Mouse (Mus musculus) forebrain, embryonic 11.5 days (tissue): ENCODE results near the gene Col4a2. TPM values are rescaled to one million over a fixed set of nuclear protein-coding genes. Genes with fewer than 3 reads are reported as not detected.

ENCODE experiments used
- ATAC-seq: fragments of 200-750 bp; cut with Nextera tagmentation; replicated peaks from 2 replicates; pipeline ENCODE4 v1.8.0; 2017; ENCODE audit warnings: moderate TSS enrichment; ENCODE audit not compliant: low FRiP score
- DNase-seq: peaks from one replicate; pipeline ENCODE4 v3.0.0-alpha.2; 2017; ENCODE audit warnings: low spot score
- H3K27ac ChIP-seq: fragments of 300-500 bp; sonication (generic); 2 replicates; pipeline ENCODE4 v1.5.1; 2014; ENCODE audit warnings: low read depth, low read length
- H3K27me3 ChIP-seq: fragments of 300-500 bp; sonication (generic); 2 replicates; pipeline ENCODE4 v1.6.1; 2014; ENCODE audit warnings: mild to moderate bottlenecking, low read length, mixed read lengths; ENCODE audit not compliant: control insufficient read depth, insufficient read depth
- H3K36me3 ChIP-seq: fragments of 300-500 bp; sonication (generic); 2 replicates; pipeline ENCODE4 v1.6.1; 2014; ENCODE audit warnings: mild to moderate bottlenecking, low read length, moderate library complexity, mixed read lengths; ENCODE audit not compliant: control insufficient read depth, insufficient read depth
- H3K4me1 ChIP-seq: fragments of 300-500 bp; sonication (generic); replicated peaks from 2 replicates; pipeline ENCODE4 v1.6.1; 2014; ENCODE audit warnings: low read length, mixed read lengths; ENCODE audit not compliant: control insufficient read depth, insufficient read depth
- H3K4me2 ChIP-seq: fragments of 300-500 bp; sonication (generic); 2 replicates; pipeline ENCODE4 v1.6.1; 2014; ENCODE audit warnings: low read depth, mild to moderate bottlenecking, low read length, moderate library complexity, mixed read lengths; ENCODE audit not compliant: severe bottlenecking
- H3K4me3 ChIP-seq: fragments of 300-500 bp; sonication (generic); 2 replicates; pipeline ENCODE4 v1.5.1; 2014; ENCODE audit warnings: low read depth, low read length
- H3K9ac ChIP-seq: fragments of 300-500 bp; sonication (generic); 2 replicates; pipeline ENCODE4 v1.6.1; 2014; ENCODE audit warnings: low read length
- H3K9me3 ChIP-seq: fragments of 300-500 bp; sonication (generic); 2 replicates; pipeline ENCODE4 v1.6.1; 2016; ENCODE audit warnings: low read length, mixed read lengths; ENCODE audit not compliant: control insufficient read depth
- WGBS: fragments of 180-500 bp; shearing (Covaris S2); extraction: QIAGEN DNeasy Blood & Tissue Kit; methylation state at CpG from one replicate; pipeline ENCODE4 v1.1.7; 2014; 5-methylcytosine and 5-hydroxymethylcytosine counted together
- polyA plus RNA-seq: library from polyadenylated mRNA; unstranded; fragments of >200 nt; fragmentation: Nextera tagmentation; extraction: Ambion mirVana; gene quantifications from 2 replicates; pipeline ENCODE4 v1.2.1, GENCODE M21; 2014

Col4a2 gene
- polyA plus RNA-seq, 1 experiment from 2014 or later = 45.4 TPM

GRCm38 (mm10) chr8:11324801-11325395 is 12.3 kb downstream of the Col4a2 start:
- Histone ChIP-seq H3K9me3 (no peaks in the 10 kb centered on the region), H3K4me3 (no peak overlapping the region), H3K27me3 (no peaks in the 10 kb centered on the region), H3K4me2 (no peak overlapping the region), H3K9ac (no peak overlapping the region), H3K36me3 (no peaks in the 10 kb centered on the region), H3K4me1 (no peaks in the 10 kb centered on the region), H3K27ac (no peak overlapping the region)
- WGBS = 76% methylated on average over 6 of the region's 6 CpGs
- no peak for DNase-seq
- ATAC-seq = no peak

GRCm38 (mm10) chr8:11327298-11327697 is 14.7 kb downstream of the Col4a2 start:
- ATAC-seq (no peak), DNase-seq (no peak)
- no peaks in the 10 kb centered on the region for H3K9me3 ChIP-seq
- no peaks in the 10 kb centered on the region for H3K36me3 ChIP-seq
- no peak overlapping the region for H3K4me3 ChIP-seq
- H3K27ac ChIP-seq = no peak overlapping the region
- no peak overlapping the region for H3K4me2 ChIP-seq
- WGBS = 58% methylated on average over 4 of the region's 4 CpGs
- H3K27me3 ChIP-seq = no peaks in the 10 kb centered on the region
- no peaks in the 10 kb centered on the region for H3K4me1 ChIP-seq
- no peak overlapping the region for H3K9ac ChIP-seq

GRCm38 (mm10) chr8:11327722-11328417 is 15.3 kb downstream of the Col4a2 start:
- 50% methylated on average over 5 of the region's 5 CpGs for WGBS
- Histone ChIP-seq H3K4me2 (no peak overlapping the region), H3K4me3 (no peak overlapping the region), H3K9me3 (no peaks in the 10 kb centered on the region), H3K4me1 (no peaks in the 10 kb centered on the region), H3K9ac (no peak overlapping the region), H3K36me3 (no peaks in the 10 kb centered on the region), H3K27ac (no peak overlapping the region), H3K27me3 (no peaks in the 10 kb centered on the region)
- DNase-seq = no peak
- ATAC-seq = no peak

- H3K27me3 ChIP-seq = no peaks in the 10 kb centered on the region
- H3K27ac ChIP-seq = no peak overlapping the region
- no peak overlapping the region for H3K4me2 ChIP-seq
- H3K9ac ChIP-seq = no peak overlapping the region
- no peak overlapping the region for H3K4me3 ChIP-seq
- DNase-seq (no peak), ATAC-seq (no peak)
- no peaks in the 10 kb centered on the region for H3K36me3 ChIP-seq
- WGBS = 78% methylated on average over 4 of the region's 4 CpGs
- H3K9me3 ChIP-seq = no peaks in the 10 kb centered on the region
- no peaks in the 10 kb centered on the region for H3K4me1 ChIP-seq
Observed at GRCm38 (mm10) chr8:11331561-11331960, 19.0 kb downstream of the Col4a2 start.

GRCm38 (mm10) chr8:11333746-11334145 is 21.1 kb downstream of the Col4a2 start:
- Histone ChIP-seq H3K36me3 (no peaks in the 10 kb centered on the region), H3K4me3 (no peak overlapping the region), H3K4me2 (no peak overlapping the region), H3K27ac (no peak overlapping the region), H3K9me3 (no peaks in the 10 kb centered on the region), H3K4me1 (no peaks in the 10 kb centered on the region), H3K27me3 (no peaks in the 10 kb centered on the region), H3K9ac (no peak overlapping the region)
- no peak for DNase-seq
- 84% methylated on average over 6 of the region's 6 CpGs for WGBS
- ATAC-seq = no peak

- Histone ChIP-seq H3K36me3 (no peaks in the 10 kb centered on the region), H3K4me3 (no peak overlapping the region), H3K27me3 (no peaks in the 10 kb centered on the region), H3K27ac (no peak overlapping the region), H3K9ac (no peak overlapping the region), H3K9me3 (no peaks in the 10 kb centered on the region), H3K4me2 (no peak overlapping the region), H3K4me1 (no peaks in the 10 kb centered on the region)
- DNase-seq (no peak), ATAC-seq (no peak)
- WGBS = 93% methylated on average over 3 of the region's 3 CpGs
Observed at GRCm38 (mm10) chr8:11334493-11334892, 21.9 kb downstream of the Col4a2 start.

- DNase-seq (no peak), ATAC-seq (no peak)
- no peaks in the 10 kb centered on the region for H3K4me1 ChIP-seq
- no peaks in the 10 kb centered on the region for H3K36me3 ChIP-seq
- H3K9ac ChIP-seq = no peak overlapping the region
- H3K27me3 ChIP-seq = no peaks in the 10 kb centered on the region
- WGBS = 93% methylated on average over 4 of the region's 4 CpGs
- H3K9me3 ChIP-seq = no peaks in the 10 kb centered on the region
- no peak overlapping the region for H3K4me3 ChIP-seq
- no peak overlapping the region for H3K4me2 ChIP-seq
- no peak overlapping the region for H3K27ac ChIP-seq
Observed at GRCm38 (mm10) chr8:11335238-11335637, 22.6 kb downstream of the Col4a2 start.

GRCm38 (mm10) chr8:11336346-11336745 is 23.7 kb downstream of the Col4a2 start:
- Histone ChIP-seq H3K9me3 (no peaks in the 10 kb centered on the region), H3K27ac (no peak overlapping the region), H3K27me3 (no peaks in the 10 kb centered on the region), H3K4me2 (no peak overlapping the region), H3K4me1 (no peaks in the 10 kb centered on the region), H3K4me3 (no peak overlapping the region), H3K9ac (no peak overlapping the region), H3K36me3 (no peaks in the 10 kb centered on the region)
- DNase-seq (no peak), ATAC-seq (no peak)
- 77% methylated on average over 5 of the region's 5 CpGs for WGBS

- Histone ChIP-seq H3K9me3 (no peaks in the 10 kb centered on the region), H3K27me3 (no peaks in the 10 kb centered on the region), H3K4me3 (no peak overlapping the region), H3K27ac (no peak overlapping the region), H3K4me1 (no peaks in the 10 kb centered on the region), H3K9ac (no peak overlapping the region), H3K36me3 (no peaks in the 10 kb centered on the region), H3K4me2 (no peak overlapping the region)
- 89% methylated on average over 10 of the region's 10 CpGs for whole genome bisulfite sequencing
- no peak for ATAC-seq
- no peak for DNase-seq
Observed at GRCm38 (mm10) chr8:11337642-11338041, 25.0 kb downstream of the Col4a2 start.
